Mouse (Mus musculus): Measurements from ENCODE around the gene Fbxo45.

Fbxo45 gene

DNA sequence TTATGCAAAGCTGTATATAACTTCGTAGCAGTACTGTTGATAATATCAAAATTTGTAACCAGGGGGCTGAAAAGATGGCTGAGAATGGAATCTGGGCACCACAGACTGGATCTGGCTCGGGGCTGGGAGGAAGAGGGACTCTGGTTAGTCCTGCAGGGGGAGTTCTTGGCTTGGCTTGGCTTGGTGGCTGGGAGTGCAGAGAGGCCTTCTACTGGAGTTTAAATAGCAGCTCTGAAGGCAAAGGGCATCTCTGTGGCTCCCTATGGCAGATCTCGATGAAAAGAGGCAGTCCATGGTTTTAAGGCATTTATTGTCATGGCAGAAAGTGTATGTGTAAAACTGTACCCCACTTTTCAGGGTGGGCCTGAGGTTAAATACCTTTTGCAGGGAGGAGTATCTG, 42.1 kb downstream of the Fbxo45 start:
- in situ Hi-C loops (cut with MboI, MseI) = loop anchor here (5.0 kb wide), 2 partner anchors 88 to 93 kb away; no protein-coding TSS in a partner anchor

DNA sequence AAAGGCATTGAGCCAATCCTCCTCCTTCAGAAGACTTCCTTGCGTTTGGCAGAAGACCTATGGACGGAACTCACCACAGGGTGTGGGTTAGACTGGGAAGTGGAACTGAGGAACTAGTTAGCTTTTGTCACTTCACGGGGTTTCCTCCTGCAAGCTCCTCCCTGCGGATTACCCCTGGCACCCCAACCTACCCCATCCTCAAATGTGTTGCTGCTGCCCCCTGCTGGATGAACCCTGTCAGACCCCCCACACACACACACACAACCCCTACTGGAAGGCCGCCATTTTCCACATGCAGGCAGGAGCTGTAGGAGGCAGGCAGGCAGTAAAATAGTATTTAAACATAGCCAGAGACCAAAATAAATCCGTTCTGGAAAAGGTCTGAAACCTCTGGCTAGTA, 44.3 kb downstream of the Fbxo45 start:
- in situ Hi-C loops (cut with MboI, MseI) = loop anchor here (5.0 kb wide), 2 partner anchors 85 to 90 kb away; no protein-coding TSS in a partner anchor

DNA sequence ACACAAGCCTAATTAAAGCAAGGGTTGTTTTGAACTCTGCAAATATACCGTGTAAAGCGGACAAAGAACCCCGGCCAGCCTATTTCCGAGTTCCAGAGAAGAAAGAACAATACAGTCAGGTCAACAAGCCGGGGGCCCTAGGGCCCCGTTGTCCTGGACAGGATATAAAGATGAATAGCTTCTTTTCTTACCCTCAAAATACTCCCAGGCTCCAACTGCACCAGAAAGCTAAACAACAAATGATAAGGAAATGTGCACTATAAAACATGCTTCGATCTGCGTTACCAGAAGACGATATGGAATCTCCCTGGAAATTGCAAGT, 46.0 kb downstream of the Fbxo45 start:
- in situ Hi-C loops (cut with MboI, MseI) = loop anchor here (5.0 kb wide), 2 partner anchors 84 to 89 kb away; no protein-coding TSS in a partner anchor

DNA sequence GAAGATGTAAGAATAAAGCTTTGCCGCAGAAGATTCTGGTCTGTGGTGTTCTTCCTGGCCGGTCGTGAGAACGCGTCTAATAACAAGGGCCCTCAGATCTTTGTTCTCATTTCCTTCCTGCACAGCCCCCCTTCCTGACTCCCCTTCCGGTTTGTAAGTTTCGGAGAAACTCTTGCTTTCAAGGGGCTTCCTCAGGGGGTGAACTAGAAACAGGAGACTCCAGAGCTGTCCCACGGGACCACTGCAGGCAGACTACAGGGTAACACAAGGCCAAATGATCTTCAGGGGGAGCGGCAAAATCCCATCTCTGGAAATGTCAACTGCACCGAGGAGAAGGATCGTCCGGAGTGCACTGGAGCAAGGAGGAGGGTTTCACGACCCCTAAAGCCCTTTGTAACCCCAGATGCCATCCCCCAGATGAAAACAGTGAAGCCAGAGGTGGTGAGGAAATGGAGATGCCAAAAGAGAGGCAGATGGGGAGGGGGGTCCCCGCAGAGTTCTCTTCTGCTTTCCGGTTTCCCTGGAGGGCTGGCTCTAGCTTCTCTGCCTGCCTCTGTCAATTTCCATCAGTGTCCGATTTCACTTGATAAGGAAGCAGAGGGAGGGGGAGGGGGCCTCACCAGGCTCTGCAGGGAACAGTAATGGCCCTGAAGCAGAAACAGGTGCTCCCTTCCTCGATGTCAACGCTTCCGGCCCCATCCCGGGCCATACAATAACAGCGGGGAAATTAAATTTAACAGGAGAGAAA, 46.5 kb downstream of the Fbxo45 start:
- in situ Hi-C loops (cut with MboI, MseI) = loop anchor here (5.0 kb wide), 2 partner anchors 83 to 88 kb away; no protein-coding TSS in a partner anchor

GRCm38 (mm10) chr16:32190011-32190441, 56.9 kb downstream of the Fbxo45 start:
- in situ Hi-C loops (cut with MboI, MseI) = no loop called here

DNA sequence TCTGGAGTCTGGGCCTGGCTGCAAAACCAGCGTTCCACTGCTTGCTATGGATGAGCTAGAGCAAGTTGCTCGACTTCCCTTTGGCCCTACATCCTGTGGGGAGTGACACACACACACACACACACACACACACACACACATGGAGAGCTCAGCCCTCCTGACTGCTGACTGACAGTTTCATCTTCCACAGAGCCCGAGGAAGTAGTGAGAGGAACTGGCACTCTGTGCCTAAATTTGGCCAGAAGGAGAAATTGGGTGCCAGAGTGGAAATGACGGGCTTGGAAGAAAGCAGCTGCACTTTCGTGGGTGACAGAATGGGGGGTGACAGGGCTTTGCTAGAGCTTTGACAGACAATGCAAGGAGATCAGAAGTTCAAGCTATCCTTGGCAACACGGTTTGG, 57.8 kb downstream of the Fbxo45 start:
- in situ Hi-C loops (cut with MboI, MseI) = no loop called here

GRCm38 (mm10) chr16:32186056-32186455, 60.9 kb downstream of the Fbxo45 start:
- in situ Hi-C loops (cut with MboI, MseI) = no loop called here
